Mouse (Mus musculus) neutrophil, adult 83 days (primary cell): Measurements from ENCODE around the gene Zfp708. TPM values are rescaled to one million over a fixed set of nuclear protein-coding genes. Genes with fewer than 3 reads are reported as not detected.

Source experiments
- total RNA-seq, 2 experiments: library from RNA; stranded (reverse); gene quantifications; one replicate each; pipeline ENCODE4 v1.2.4; 2023

The Zfp708 gene
- total RNA-seq, result under 1 TPM in 1 of 2 experiments, not detected in 1; 0.22 TPM

GRCm38 (mm10) chr13:67097876-67098275 lies at the start of gene Zfp708:
Gene Zfp708, minus strand, starts transcription at chr13:67097976.

GRCm38 (mm10) chr13:67121360-67121759 lies 23.6 kb upstream of the Zfp708 start, which contains the start of gene Zfp759:
Gene Zfp759, plus strand, starts transcription at chr13:67121660.

GRCm38 (mm10) chr13:67116163-67116562 lies 18.4 kb upstream of the Zfp708 start, which contains the start of gene Rslcan18:
Gene Rslcan18, minus strand, starts transcription at chr13:67116263.

GRCm38 (mm10) chr13:67108194-67108820 lies 10.5 kb upstream of the Zfp708 start, which contains the start of gene Gm28557:
Gene Gm28557, minus strand, starts transcription at chr13:67108604.

GRCm38 (mm10) chr13:67060786-67061358 lies 36.9 kb downstream of the Zfp708 start, which contains the start of gene Zfp712:
Gene Zfp712, minus strand, starts transcription at chr13:67061170.

Other genes with a start within 250 kb of the Zfp708 start
- gene Gm10767, start 193.1 kb downstream of the Zfp708 start, total RNA-seq, result under 1 TPM; 0.48 to 0.73 TPM
- 1 to 10 TPM; 1.7 to 2.1 TPM for gene Zfp712, start 36.8 kb downstream of the Zfp708 start, total RNA-seq
- 1 to 10 TPM; 1.1 to 1.4 TPM for gene Gm28557, start 10.6 kb upstream of the Zfp708 start, total RNA-seq
- gene Rslcan18, start 18.3 kb upstream of the Zfp708 start, total RNA-seq, result under 1 TPM; 0.22 to 0.40 TPM
- gene Zfp759, start 23.7 kb upstream of the Zfp708 start, total RNA-seq, result 1 to 10 TPM; 2.7 to 3.5 TPM
- gene Rsl1, start 75.2 kb upstream of the Zfp708 start, total RNA-seq, result 1 to 10 TPM; 1.6 TPM
- under 1 TPM; 0.73 to 0.77 TPM for gene Zfp455, start 96.5 kb upstream of the Zfp708 start, total RNA-seq
- 1 to 10 TPM; 1.5 to 2.0 TPM for gene Zfp458, start 180.5 kb upstream of the Zfp708 start, total RNA-seq
- under 1 TPM in 1 of 2 experiments, not detected in 1; 0.46 TPM for gene Zfp457, start 208.5 kb upstream of the Zfp708 start, total RNA-seq
- 1 to 10 TPM; 5.3 to 6.4 TPM for gene Zfp595, start 234.6 kb upstream of the Zfp708 start, total RNA-seq